Mouse (Mus musculus): ENCODE results near the gene Clstn2.
A peak's percentile ranks its signal among the peaks of the same experiment; 100 is the strongest.

Clstn2 gene

DNA sequence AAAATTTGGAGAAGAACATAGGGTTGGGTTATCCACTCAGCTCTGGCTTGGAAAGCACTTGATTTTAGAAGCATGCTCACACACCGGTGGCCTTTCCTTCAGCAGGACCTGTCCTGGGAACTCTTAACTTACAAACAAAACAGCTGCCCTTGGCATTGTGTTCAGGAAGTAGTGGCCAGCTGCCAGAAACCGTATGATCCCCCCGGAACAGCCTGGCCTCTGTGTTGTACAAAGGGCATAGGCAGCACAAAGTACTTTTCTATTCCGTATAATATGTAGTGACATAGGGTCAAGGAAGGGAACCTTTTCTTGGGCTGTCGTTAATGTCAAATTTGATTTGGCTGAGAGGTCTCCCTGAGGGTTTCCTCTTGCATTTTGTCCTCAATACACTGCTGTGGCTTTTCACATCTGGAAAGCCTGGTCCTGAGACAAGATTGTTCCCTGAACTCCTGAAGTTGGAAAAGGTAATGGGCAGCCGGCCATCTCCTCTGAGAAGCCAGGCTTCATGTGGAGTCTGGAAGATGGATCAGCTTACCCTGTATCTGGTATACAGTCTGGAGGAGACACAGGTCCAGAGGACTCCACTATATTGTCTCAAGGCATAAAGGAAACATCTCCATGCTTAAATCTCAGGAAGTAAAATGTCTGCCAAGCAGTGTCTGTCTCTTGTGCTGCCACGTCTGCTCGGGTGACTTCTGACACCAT is 494.8 kb downstream of the Clstn2 start:
- peak; percentile 6 to 11 for DNase-seq

DNA sequence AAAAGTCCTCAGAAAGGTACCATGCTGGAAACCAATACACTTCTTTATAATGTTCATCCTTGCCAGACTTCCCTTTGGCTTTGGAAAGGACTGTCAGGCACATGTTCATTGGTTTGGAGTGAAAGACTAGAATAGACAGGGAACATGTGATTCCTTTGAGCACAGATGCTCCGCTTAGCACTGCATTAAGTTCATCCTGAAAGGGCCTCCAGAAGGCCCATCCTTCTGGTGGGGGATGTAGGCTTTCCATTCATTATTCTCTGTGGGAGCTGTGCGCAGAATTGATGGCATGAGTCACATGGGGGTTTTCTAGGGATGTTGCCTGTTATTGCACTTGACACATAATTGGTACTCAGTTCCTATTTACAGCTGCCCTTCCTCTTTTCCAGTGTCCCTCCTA is 498.8 kb downstream of the Clstn2 start:
- DNase-seq, result no peak

DNA sequence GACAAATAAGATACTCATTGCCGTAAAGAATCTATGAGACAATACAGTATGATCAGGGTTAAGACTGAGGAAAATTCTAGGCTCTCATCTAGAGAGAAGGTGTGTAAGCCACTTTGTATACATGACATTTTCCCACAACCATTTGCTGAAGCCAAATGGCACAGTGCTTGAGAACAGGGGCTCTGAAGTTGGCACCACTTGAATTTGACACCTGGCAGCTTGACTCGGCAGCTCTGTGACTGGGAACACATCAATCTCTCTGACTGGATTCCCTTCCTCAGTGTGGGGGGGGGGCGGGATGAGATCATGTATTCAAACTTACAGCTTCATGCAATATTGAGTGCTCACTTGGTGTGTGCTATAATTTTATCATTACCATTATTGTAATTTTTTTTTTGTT is 499.7 kb downstream of the Clstn2 start:
- DNase-seq, result no peak

DNA sequence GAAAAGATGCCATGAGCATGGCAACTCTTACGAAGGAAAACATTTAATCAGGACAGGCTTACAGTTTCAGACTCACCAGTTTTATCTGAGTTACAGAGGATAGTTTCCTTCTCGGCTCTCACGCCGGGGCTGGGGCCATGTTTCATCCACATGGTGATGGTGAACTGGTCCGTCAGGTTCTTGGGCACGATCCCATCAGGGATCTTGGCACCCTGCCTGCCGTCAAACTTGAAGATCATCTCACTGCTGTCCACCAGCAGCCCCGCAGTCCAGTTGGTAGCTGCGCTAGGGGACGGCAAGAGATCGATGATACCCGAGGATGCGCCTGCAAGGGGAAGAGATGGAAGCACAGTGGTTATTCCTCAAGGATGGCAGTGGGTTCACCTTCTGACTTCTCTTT is 500.4 kb downstream of the Clstn2 start:
- no peak for DNase-seq

DNA sequence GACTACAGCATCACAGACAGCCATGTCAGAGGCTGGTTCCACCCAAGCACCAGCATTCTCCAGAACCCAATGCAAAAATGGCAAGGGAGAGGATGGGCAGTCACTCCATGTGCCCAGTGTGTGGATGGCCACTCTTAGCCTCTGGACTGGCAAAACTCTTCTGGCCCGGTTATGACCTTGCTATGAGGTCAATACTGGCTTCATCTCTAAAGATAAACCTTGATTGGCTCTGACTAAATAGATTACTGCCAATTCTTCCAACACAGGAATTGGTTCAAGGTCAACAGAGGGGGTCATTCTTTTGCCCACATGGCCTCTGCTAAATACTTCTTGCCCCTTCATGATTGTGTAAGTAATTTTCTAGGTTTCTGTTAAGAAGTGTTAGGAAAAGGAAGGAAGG is 505.1 kb downstream of the Clstn2 start:
- DNase-seq, result no peak

DNA sequence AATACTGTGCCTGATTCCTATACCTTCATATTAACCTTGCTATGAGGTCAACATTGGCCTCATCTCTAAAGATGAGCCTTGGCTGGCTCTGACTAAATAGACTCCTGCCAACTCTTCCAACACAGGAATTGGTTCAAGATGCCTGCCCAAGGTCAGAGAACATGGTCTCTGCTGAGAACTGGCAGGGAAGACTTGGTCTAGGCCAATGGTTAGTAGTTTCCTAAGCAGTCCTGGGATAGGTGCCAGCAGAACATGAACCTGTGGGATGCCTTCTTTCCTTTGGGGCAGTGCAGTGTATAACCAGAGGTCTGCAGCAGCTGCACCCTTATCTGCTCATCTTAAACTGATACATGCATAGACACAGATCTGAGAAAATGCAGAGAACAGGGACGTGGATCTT is 505.7 kb downstream of the Clstn2 start:
- no peak for DNase-seq

DNA sequence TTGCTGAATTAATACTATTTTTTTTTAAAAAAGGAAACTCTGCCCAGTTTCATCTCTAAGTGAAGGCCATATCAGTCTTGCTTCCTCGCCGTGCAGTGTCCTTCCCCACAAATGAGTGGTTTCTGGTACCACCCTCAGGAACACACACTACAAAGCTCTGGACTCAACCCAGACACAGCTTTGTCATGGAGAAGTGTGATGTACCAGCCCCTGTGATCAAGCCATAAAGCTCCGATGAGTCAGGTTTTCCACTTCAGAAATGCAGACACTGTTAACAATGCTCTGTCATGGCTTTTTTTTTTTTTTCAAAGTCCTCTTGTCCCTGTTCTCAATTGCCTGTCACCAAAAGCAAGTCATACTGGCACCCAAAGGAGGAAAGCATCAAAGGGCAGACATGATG is 507.4 kb downstream of the Clstn2 start:
- no peak for DNase-seq

DNA sequence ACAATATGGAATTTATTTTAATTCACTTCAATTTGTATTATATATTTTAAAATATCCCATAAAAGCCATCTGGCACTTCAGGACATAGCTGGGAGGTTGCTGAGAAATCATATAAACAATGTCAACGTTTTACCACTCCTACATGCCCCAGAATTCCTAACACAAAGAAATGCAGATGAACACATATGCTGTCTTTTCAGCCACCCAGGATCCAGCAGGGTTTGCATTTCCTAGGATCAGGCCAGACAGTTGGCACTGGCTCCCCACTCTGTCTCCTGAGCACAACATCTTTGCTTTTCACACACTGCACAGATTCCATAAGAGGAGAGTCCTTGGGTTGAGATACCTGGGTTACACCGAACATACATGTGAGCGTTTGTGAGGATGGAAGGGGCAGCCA is 508.1 kb downstream of the Clstn2 start:
- DNase-seq, result no peak

DNA sequence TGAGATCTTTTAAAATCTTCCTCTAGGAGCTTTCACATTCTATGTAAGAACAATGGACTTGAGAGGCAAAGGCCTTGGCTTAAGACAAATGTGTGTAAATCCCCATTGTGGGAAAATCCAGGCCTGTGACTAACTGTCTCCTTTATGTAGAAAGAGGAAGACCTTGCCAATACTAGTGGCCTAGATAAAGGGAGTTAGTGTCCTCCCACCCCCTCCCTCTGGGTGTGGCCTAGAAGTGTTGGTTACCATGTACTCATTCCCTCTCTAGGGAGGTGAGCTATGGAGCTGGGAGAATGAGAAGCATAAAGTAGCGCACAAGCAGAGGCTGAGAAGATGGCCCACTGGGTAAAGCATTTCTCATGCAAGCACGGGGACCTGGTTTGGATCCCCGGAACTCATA is 512.2 kb downstream of the Clstn2 start:
- no peak for DNase-seq

DNA sequence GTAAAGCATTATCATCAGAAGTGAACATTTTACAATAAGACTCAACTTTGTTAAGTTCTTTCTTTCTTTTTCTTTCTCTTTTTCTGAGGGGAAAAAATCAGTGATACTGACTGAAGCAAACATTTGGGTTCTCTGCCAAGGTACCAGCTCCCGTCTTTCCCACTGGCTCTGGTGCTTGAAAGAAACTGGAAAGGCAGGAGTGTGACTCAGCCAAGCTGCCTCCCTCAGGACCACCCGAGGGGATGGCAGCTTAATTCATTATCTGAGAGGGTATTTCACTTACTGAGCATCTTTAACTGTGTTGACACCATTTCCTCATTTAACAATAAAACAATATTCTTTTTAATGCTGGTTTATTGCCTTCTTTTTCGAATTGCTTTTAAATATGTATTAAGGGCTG is 516.0 kb downstream of the Clstn2 start:
- no peak for DNase-seq

DNA sequence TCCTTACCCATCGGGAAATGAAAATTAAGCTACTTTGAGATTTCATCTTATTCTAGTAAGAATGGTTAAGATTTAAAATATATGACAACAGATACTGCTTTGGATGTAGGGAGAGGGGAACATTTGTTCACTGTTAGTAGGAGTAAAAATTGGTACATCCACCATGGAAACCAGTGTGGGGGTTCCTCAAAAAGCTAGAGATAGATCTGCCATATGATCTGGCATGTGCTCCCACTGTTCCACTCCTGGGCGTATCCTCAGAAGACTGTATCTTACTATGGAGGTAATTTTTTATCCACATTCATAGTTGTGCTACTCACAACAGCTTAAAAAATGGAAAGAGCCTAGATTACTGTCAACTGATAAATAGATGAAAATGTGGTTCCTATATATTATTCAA is 518.3 kb downstream of the Clstn2 start:
- DNase-seq, result no peak

DNA sequence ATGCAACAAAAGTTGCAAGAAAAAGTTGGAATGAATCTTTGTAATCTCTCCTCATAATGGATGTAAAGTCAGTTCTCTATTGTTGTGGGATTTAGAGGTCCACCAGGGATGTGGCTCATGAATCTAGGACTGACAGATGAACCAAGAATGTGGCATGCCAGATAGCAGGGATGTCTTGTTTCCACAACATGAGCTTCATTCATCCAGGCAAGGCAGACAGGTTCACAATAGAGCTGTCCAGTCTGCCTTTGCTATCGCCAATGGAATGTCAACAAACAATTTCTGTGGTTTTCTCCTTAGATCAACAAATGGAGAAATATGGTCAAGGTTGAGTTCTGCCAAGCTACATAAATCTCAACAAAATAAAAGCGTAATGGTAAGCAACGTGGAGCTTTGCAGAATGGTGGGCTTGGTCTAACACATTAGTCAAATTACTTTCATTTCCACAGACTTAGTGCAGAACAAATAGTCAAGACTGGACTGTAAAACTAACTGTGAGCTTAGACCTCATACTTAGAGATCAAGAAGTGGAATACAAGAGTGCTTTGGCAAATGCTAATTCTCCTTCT is 520.6 kb downstream of the Clstn2 start:
- no peak for DNase-seq

DNA sequence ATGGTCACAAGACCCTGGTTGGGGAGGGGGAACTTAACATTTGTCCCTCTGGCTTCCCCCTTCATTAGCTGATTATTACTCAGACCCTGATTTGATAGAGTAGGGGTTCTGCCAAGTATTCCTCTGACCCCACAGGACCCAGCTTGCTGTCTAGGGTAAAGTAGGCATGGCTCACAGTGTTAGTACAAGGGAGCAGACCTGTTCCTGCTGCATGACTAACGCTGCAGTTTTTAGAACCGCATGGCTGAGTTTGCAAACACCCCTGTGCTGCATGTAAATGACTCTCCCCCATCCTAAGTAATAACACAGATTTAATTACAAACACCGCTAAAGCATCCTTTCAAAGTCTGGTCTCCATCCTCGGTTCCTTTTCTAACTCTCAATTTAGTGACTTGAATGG is 531.6 kb downstream of the Clstn2 start:
- no peak for DNase-seq

DNA sequence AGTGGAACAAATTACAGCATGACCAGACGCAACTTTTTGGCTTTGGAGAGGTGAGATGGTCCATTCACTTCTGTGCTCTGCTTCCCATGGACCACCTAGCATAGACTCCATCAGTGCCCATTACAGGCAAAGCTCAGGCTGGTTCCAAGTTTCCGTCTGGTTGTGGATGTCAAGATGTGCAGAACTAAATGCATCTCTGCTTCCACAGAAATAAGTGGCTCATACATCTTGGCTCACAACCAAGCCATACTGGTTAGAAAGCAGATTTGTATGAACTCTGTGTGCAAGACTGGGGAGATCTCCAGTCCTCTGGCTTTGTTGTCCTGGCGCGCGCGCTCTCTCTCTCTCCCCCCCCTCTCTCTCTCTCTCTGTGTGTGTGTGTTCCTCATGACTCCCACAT is 537.9 kb downstream of the Clstn2 start:
- no peak for DNase-seq

DNA sequence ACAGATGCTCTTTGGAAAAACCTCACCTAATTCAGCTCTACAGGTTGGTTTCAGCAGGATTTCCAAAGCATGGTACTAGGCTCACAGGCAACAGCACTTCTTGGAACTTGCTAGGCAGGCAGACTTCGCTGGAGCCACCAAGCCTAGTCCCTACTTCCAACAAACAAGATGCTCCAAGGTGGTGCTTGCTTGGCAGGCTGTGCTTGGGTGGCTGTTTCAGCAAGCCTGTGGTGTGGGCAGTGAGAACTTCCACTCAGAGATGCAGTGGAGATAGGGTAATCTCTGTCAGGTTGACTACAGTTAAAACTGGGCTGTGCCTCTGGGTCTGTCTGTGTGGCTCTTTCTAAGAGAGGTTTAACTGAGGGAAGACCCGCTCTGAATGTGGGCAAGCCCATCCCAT is 541.4 kb downstream of the Clstn2 start:
- DNase-seq, result no peak

DNA sequence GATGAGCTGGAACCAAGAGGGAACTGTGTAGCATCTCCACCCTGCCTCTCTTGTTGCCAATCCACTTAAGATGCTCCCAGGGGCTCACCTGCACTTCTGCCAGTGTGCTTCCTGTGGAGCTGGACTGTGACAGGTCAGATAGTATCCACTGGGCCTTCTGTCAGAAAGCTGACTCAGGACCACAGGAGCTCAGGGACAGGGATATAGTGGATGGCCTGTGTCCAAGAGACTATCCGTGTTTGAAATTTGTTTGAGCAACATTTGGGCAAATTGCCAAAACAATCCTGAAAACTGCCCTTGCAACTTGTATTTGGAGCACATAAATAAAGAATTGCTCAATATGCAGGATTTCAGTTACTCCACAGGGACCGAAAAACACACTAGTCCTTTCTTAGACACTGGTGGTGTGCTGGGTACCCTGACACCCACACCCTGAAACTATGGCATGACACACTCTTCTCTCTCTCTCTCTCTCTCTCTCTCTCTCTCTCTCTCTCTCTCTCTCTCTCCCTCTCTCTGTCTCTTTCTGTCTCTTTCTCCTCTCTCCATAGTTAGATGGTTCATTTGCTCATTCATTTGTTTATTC is 542.3 kb downstream of the Clstn2 start:
- peak; percentile 5 to 60 for DNase-seq

DNA sequence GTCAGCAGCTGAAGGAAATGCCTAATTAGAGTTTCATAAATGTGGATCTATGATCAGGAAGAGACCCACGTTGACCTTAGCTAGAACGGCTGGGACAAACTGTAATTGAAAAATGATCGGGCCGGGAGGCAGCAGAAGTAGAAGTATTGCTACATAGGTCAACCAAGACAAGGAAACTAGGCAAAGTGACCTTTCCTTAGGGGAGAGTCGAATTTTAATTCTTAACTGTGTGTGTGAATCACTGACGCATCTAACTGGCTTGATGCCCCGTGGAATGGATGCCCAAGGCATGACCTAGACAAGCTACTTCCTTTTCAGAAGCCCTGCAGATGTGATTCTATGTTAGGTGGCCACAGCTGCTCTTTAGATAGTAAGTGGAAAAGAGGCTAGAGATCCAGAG is 546.2 kb downstream of the Clstn2 start:
- DNase-seq, result no peak

DNA sequence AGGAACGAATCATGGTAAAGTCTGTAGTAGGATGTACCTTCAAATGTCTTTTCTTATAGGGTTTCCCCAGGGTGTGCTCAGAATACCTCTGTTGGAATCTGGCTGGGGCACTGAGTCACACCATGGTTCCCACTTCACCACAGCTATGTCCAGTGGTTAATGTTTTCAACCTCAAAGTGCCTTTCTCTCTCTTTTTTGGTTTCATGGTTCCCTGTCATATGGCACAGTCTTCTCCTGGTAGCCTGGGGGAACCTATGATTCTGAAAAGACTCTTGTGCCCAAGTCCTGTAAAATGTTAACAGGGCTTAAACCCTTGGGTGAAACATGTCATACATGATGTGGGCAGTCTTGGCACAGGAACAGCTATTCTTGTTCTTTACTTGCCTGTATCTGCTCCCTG is 551.8 kb downstream of the Clstn2 start:
- DNase-seq, result no peak

DNA sequence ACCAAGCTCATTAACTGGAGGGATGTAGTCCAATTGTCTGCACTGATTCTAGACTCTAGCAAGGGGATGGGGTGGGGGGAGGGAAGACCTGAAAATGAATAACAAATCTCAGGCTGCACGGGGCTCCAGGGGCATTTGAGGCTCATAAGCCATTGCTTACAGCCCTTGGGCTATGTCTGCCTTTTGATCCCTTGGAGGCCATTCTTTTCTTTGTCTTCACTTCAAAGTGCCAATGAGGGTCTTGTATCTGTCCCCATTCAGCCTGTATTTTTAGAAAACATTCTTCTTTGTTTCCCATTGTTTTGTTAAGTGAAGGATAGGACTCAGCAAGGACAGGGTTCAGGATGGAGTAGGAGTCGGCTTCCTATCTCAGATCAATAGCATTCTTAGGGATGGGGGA is 556.0 kb downstream of the Clstn2 start:
- DNase-seq, result no peak

DNA sequence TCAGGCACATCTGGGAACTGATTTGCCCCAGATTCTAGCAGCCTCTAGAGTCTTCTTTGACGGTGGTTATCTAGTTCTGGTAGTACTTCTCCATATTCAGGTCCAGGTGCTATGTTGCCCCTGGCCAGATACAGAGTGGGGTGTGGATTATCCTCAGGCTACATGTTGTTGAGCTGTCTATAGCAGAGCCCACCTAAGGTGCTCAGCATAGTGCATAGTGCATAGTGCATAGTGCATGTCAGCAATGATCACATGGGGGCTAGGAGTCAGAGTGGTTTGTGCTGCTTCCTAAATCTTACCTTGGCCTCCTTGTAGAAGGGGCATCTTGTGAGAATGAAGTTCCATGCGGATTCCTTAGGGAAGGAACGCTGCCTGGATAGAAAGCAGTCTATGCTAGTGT is 556.5 kb downstream of the Clstn2 start:
- DNase-seq, result no peak

DNA sequence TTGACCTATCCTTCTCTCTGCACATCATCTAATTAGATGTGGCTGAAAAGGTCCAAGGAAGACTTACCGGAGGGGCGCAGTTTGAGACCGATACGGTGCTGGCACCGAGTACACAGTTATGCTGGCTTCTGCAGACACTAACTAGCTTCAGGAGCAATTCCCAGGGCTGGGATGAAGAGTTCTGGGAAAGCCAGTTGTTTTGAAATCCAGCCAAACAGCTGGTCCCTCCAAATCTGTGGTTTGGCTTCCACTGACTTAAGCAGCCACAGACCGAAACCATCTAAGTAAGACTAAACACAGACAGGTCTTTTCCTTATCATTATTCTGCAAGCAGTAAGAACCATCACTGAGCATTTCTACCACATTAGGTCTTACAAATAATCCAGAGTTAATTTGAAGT is 558.1 kb downstream of the Clstn2 start:
- DNase-seq, result no peak

DNA sequence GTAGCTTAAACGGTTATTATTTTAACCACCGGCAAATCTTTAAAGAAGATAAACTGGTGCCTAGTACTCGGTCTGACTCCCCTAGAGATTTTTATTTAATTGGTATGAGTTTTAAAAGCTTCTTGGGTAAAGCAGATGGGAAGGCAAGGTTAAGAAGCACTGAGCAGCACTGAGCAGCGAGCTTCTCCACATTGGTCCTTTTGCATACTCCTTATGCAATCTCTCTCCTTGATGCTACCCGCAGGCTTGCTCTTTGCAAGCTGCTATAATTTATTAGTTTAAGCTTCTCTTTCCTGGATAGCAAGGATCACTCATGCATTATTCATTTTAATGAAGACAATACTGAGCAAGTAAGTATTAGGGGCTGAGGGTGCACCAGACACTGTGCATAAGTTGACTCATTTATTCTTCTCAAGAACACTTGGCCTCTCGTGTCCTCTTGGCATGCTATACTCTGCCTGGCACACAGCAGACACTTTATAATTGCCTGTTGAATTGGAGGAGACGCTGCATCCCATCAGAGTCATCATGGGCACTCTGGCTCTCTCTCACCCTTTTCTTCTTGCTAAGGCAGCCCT is 561.9 kb downstream of the Clstn2 start:
- no peak for DNase-seq

DNA sequence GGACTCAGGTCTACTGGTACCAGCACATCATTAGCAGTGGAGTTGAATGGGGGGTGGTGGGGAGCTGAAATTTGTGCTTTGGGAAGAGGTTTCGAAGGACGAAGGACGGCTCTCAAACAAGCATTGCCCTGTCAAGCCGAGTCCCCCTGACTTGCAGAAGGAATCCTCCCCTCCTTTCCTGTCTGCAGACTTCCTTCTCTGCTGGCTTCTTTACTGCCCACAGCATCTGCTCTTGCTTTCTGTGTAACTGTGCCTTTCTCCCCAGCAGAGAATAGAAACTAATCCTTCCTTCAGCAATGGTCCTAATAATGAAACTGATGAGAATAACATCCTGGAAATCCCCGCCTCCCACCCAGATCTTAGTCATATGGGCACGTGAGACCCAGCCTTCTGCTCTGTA is 572.5 kb downstream of the Clstn2 start:
- DNase-seq, result no peak

DNA sequence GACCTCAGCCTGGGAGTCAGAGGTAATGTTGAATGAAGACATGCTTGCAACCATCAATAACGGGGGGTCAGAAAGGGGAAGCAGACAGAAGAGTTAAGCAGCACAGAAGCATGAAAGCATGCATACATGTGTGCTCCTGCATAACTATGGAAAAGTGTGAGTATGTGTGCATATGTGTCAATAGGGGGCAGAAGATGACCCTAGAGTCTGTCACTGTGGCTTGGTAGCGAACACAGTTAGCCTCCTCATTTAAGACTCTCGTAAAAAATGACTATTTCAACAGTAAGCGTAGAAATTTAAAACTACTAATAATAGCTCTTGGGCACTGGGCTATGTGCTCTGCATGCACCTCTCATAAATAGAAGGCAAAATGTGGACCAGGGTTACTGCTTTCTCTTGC is 573.2 kb downstream of the Clstn2 start:
- no peak for DNase-seq

All from lung, adult 18-20 months (tissue).